Mouse (Mus musculus): Measurements from ENCODE around the gene Zfp987. TPM values are rescaled to one million over a fixed set of nuclear protein-coding genes. Genes with fewer than 3 reads are reported as not detected.
"Not testable (repeated sequence)": the region's sequence is repeated elsewhere in the genome, so short reads cannot be mapped to it uniquely, and the experiment has no call there.

Zfp987 gene
- total RNA-seq, 2 experiments from 2014 or later: 0.16 TPM; not detected in 1

GRCm38 (mm10) chr4:146167879-146168532 is 70.9 kb downstream of the Zfp987 start:
- peak in 1 of 2 experiments; percentile 25 for DNase-seq (ENCODE audit: extremely low spot score in 1 of 2, low spot score in 2 of 2)
- intact Hi-C loops (cut with DNase I): not testable (repeated sequence)

GRCm38 (mm10) chr4:146168730-146169215 is 71.7 kb downstream of the Zfp987 start:
- intact Hi-C loops (cut with DNase I); DNase-seq (ENCODE audit: extremely low spot score in 1 of 2, low spot score in 2 of 2): not testable (repeated sequence)

- intact Hi-C loops (cut with DNase I): not testable (repeated sequence)
- peak in 1 of 2 experiments; percentile 29 for DNase-seq (ENCODE audit: extremely low spot score in 1 of 2, low spot score in 2 of 2)
Observed at GRCm38 (mm10) chr4:146173378-146174226, 76.5 kb downstream of the Zfp987 start.

Other genes with a start within 250 kb of the Zfp987 start
- gene Zfp986, start 228.5 kb upstream of the Zfp987 start, total RNA-seq (2021): under 1 TPM; 0.32 to 0.75 TPM
- not detected for gene Zfp600, start 59.5 kb downstream of the Zfp987 start, total RNA-seq (2021)

Data from left cerebral cortex, postnatal 10 days (tissue).